Mouse (Mus musculus) mature B cell (primary cell): ENCODE measurements around the gene Mok.

Experiments used
- in situ Hi-C: fragments of 300-500 bp; cut with MboI; formaldehyde crosslinking; loops from 2 replicates; pipeline ENCODE4 v1.14.3; 2019

Mok gene

GRCm38 (mm10) chr12:110850010-110850928 is 9.5 kb upstream of the Mok start, which contains the start of gene Zfp839:
Zfp839 (plus strand) TSS chr12:110850253.
- in situ Hi-C loops: no loop called here

DNA sequence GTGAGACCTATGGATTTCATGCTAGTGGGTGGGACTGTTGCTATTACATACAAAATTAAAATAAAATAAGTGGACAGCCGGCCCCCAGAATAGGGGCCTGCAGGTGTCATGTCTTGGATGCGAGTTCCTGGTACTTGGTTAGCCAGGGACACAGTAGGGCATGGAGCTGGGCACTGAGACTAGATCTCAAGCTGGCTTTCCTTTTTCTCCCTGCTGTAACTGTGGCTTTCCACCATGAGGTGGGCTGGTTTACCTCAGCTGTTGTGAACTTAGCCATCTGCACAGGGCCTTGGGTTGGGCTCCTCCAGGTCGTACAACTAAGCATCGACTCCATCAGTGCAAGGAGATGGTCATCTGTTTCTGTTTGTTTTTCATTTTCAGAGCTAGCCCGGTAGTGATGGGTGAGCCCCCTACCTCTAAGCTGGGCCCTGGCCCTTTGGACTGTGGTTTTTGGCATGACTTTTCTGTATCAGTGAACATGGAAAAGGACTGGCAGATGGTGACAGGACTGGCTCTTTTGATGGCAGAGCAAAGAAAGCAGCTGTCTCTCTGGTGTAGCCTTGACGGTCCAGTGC is 5.5 kb upstream of the Mok start:
- in situ Hi-C loops: loop anchor here (10.0 kb wide), 1 partner anchor 401 kb away; the partner anchor contains the start of gene Ppp2r5c

- in situ Hi-C loops: loop anchor here (10.0 kb wide), 1 partner anchor 401 kb away; the partner anchor contains the start of gene Ppp2r5c
Measured at GRCm38 (mm10) chr12:110845131-110845880, 4.6 kb upstream of the Mok start.

GRCm38 (mm10) chr12:110844227-110845130 is 3.7 kb upstream of the Mok start:
- in situ Hi-C loops: loop anchor here (5.0 to 10.0 kb wide), 2 partner anchors 252 to 400 kb away; partner anchors contain the start of gene Ppp2r5c

GRCm38 (mm10) chr12:110843194-110844048 is 2.7 kb upstream of the Mok start:
- in situ Hi-C loops: loop anchor here (5.0 to 10.0 kb wide), 2 partner anchors 251 to 399 kb away; partner anchors contain the start of gene Ppp2r5c

DNA sequence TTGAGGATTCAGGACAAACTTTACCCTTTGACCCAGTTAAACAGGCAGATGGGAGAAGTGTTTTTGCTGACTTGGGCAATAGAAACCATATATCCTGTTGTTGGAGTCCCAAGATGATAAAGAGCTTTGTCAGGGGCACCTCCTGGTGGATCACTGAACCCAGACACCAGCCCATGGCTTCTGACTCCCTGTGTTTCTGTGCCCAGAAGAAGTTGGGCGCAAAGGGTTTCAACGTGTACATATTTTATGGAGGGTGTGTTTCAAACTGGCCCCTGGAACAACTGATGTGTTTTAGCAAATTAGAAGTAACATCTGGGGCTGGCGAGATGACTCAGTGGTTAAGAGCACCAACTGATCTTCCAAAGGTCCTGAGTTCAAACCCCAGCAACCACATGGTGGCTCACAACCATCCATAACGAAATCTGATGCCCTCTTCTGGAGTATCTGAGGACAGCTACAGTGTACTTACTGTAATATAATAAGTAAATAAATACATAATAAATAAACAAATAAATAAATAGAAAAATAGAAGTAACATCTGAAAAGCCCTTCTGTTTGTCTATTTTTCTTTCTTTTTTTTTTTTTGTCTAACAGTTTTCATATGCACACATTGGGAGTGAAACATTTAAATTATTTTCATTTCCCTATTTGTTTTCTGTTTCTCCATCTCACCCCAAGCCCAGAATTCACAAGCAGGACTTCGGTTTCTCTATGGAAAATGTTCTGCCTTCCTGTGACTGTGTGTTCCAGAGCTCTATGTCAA is 1.2 kb upstream of the Mok start:
- in situ Hi-C loops: loop anchor here (5.0 to 10.0 kb wide), 2 partner anchors 250 to 397 kb away; partner anchors contain the start of gene Ppp2r5c

DNA sequence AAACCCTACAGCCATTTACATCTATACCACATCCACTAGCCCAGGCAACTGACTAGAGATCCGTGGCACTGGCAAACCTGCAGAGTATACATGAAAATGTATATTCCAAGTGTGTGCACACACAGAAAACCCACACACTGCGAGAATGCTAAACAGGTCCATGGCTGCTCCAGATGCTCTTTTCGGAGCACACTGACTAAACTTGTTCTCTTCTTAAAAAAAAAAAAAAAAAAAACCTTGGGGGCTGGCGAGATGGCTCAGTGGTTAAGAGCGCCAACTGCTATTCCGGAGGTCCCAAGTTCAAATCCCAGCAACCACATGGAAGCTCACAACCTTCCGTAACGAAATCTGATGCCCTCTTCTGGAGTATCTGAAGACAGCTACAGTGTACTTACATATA is 2.9 kb downstream of the Mok start:
- in situ Hi-C loops: no loop called here

- in situ Hi-C loops: no loop called here
Measured at GRCm38 (mm10) chr12:110837192-110837841, 3.4 kb downstream of the Mok start.

DNA sequence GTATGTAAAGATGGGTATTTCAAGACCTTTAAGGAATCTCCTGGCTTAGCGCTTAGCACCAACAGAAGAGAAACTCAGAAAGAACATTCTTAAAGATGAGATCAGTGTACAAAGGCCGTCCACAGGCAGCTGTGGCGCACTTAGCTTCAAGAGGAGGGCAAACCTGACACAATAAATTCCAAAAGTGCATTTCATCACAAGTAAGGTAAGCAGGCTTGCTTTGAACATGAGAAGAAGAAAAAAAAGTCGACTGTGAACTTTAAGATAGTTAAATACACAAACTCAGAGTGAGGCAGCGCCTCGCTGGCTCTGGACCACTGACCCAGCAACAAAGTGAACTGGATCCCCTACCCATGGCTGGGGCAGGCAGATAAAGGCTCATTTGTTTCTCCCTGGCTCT is 4.0 kb downstream of the Mok start:
- in situ Hi-C loops: no loop called here

- in situ Hi-C loops: no loop called here
Measured at GRCm38 (mm10) chr12:110835182-110835581, 5.6 kb downstream of the Mok start.

DNA sequence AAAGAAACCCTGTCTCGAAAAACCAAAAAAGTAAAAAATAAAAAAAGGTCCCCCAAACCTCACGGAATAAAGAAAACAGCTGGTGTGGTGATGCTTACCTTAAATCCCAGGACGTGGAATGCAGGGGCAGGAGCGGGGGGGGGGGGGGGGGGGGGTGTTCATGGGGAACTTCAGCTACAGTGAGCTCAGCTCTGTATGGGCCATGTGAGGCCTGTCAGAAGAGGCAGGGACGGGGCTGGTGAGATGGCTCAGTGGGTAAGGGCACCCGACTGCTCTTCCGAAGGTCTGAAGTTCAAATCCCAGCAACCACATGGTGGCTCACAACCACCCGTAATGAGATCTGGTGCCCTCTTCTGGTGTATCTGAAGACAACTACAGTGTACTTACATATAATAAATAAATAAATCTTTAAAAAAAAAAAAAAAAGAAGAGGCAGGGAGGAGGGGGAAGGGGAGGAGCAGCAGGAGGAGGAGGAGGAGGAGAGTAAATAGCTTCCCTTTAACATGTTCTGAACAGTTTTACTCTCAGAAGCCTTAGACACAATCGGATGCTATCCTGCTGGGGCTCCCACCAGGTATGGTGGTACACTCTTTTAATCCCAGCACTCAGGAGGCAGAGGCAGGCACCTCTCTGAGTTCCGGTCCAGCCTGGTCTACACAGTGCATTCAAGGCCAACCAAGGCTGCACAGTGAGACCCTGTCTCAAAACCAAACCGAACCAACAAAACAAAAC is 10.3 kb downstream of the Mok start:
- in situ Hi-C loops: no loop called here

- in situ Hi-C loops: no loop called here
Measured at GRCm38 (mm10) chr12:110828908-110829307, 11.8 kb downstream of the Mok start.

DNA sequence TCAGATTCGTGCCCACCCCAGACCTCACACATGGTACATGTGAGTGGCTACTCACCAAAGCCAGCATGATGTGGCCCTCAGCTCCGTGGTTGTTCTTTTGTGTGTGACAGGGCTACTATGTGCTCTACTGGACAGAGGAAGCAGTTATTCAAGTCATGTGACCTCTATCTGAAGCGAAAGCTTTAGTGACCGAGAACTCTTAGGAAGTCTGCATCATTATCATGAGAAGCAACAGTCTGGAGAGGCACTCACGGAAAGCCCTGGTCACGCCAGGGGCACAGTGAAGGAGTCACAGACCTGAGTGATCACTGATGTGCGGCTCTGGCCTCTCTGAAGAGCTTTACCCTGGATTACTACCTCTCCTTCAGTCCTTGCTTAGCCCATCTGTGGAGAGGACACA is 18.4 kb downstream of the Mok start:
- in situ Hi-C loops: no loop called here

- in situ Hi-C loops: no loop called here
Measured at GRCm38 (mm10) chr12:110821787-110822186, 19.0 kb downstream of the Mok start.

- in situ Hi-C loops: no loop called here
Measured at GRCm38 (mm10) chr12:110819367-110819766, 21.4 kb downstream of the Mok start.

DNA sequence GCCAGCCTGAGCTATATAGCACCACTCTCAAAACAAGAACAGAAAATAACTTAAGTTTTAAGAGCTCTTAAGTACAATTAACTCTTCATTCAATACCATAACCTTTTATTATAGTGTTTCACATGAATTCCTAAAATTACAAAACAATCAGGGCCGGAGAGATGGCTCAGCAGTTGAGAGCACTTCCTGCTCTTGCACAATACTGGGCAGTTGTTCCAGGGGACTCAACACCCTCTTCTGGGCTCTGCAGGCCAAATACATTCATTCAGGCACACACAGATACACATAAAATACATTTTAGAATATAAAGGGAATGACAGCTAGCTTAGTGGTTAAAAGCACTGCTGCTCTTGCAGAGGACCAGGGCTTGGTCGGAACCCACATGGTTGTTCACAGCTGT is 23.9 kb downstream of the Mok start:
- in situ Hi-C loops: no loop called here

DNA sequence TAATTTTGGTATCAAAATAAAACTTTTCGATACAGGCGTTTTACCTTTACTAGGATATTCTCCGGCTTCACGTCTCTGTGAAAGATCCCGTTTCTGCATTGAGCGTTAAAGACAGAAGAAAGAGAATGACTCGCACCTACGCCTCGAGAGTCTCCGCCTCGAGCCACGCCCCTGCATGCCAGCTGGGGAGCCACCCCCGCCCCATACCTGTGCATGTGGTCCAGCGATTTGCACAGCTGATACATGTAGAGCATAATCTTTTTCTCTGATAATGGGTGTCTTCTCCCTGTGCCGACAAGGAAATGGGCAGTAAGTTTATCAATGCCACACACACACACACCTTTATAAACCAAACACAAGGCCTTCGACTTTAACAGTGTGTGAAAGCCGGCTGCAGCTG is 25.8 kb downstream of the Mok start:
- in situ Hi-C loops: no loop called here

- in situ Hi-C loops: no loop called here
Measured at GRCm38 (mm10) chr12:110813624-110814023, 27.1 kb downstream of the Mok start.
